Mouse (Mus musculus) forelimb bud, embryonic 11.5 days (tissue): ENCODE measurements around the gene Bcl11a.
A peak's percentile ranks its signal among the peaks of the same experiment; 100 is the strongest.

Source experiments
- DNase-seq: peaks from one replicate; pipeline ENCODE4 v3.0.0-alpha.2; 2012; ENCODE audit warnings: low read depth, low spot score

Gene Bcl11a

DNA sequence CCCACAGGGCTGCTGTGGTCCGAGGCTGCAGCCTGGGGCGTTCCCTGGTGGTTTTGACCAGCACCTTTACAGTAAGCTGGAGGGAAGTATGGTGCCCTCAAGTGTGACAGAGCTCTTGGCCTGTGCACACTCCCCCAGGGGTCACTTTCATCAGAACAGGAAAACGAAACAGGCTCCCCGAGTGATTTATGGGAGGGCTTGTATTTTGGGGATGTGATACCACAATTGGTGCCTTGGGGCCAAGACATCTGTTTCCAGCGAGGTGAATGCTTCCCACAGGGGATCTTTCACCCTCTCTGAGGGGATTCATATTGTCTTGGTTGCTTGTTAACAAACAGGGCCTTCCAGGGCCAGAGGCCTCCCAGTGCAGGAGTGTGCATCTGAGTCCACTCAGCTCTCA lies 122.5 kb downstream of the Bcl11a start:
- DNase-seq = no peak

DNA sequence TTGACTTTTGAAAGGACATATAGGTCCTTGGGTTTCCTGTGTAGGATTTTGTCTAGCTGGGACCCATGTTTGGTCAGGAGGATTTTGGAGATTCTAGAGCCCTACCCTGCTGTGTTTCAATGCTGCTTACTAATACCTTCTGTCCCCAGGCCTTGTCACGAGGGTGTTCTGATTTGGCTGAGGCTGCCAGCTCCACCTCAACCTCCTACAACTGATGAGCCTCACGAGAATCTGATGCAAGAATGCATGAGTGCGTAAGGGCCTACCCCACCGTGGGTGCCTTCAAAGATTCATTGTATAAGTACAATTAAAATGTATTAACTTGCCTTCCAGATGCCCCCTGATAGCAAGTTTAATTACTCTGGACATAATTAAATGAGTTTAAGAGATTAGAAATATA lies 123.4 kb downstream of the Bcl11a start:
- no peak for DNase-seq

DNA sequence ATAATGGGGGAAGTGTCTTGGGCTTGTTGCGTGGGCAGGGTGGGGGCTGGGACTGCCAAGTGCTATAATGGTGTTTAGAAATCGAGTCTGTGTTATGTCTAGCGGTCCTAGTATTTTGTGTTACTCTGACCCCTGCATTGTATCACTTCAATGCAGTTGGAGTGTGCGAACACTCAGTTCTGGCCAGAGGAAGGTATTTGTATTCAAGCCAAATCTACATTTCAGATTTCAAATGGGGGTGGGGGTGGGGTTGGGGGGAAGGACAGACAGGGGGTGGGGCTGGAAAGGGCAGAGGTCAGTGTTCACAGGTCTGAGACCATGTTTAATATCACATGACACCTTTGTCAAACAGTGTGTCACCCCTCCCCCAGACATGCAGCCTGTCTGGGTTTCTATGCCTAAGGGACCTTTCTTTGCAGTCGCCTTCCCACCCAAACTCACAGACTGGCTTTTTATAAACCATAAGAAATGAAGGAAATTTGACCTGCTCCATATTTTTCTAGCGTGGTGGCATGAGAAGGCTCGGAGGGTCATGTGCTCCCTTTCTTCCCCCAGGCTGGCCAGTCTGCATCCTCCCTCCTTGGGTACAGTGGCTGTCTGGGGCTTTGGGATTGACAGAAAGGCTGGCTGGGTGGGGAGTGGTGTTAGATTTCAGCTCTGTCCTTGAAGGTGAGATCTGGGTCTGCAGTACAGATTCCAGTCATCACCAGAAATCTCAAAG lies 124.9 kb downstream of the Bcl11a start:
- DNase-seq = peak; percentile 85

DNA sequence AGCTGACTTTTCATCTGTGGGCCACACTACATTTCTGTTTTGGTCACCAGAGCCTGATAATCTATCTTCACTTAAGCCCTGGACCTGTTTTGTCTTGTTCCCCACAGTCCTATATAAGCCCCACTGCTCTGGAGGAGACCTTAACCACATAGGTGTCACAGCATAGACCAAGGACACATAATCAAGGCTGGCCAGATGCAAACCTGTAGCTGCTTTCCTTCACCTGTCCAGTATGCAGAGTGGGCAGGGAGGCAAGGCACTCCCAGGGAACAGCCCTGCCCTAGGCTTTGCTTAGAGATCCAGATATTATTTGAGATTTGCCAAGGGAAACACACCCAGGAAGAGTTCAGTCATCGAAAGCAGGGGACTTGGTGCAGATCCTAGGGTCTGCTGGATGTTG lies 125.6 kb downstream of the Bcl11a start:
- no peak for DNase-seq

DNA sequence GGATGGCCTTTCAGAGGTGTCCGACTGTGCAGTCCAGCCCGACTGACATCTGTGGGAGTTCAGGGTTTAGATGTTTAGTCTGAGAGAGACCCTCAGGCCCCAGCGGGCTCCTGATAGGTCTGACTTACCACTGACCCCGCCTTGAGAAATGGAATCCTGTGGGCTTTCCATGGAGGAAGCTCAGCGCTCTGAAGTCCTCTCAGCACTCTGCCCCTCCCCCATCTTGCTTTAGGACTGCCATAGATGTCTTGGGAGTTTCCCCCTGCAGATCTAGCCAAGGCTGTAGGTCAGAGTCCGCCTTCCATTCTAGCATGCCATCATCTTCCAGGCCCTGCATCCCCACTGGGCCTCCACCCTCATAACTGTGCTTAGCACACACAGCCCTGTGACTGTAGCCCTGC lies 131.1 kb downstream of the Bcl11a start:
- DNase-seq = no peak

DNA sequence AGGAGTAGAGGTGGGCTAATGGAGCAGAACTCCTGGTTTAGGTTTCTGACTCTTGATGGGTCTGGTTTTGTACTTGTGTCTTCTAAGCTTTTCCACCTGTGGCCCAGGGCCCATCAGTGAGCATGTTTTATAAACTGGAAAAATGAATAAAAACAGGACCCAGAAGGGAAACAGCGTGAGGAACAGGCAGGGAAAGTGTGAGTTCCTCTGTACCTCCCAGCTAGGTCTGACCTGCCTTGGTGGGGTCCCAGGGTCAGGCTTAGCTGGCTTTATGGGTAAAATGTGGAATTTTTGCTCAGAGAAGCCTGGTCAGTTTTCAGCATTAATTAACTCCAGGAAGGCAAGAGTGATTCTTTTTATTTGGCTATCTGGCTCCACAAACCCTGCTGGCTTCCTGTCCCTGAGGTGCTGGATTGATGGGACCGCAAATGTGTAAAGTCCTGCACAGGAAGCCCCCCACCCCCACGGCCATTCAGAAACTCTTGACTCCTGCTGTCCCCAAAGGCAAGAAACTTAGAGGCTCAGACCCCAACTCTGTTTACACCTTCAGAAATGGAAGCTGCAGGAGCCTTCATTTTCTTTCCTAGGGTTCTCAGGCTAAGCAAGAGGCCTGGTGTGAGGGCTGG lies 136.8 kb downstream of the Bcl11a start:
- DNase-seq = peak; percentile 55

DNA sequence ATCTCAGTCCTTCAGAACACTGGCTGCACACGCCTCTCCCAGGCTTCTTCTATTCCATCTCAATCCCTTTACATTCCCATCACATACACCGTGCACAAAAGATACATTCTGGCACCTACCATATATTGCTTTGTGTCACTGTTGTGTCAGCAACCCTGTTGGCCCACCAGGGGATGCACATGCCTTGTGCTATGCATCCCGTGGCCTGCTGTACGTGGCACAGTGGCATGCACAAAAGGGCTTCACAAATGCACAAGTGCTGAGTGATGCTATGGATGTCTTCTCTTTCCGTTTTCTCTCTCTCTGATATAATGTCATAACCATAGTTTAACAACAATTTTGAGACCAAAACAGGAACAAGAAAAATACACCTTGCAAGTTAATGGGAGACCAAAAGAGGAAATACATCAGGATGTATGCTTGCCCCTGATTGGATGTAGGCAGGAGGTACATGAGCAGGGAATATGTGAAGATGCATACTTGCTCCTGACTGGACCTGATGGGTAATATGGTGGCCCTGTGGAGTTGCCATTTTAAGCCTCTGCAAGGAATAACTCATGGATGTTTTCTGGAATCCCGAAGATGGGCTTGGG lies 140.0 kb downstream of the Bcl11a start:
- no peak for DNase-seq

DNA sequence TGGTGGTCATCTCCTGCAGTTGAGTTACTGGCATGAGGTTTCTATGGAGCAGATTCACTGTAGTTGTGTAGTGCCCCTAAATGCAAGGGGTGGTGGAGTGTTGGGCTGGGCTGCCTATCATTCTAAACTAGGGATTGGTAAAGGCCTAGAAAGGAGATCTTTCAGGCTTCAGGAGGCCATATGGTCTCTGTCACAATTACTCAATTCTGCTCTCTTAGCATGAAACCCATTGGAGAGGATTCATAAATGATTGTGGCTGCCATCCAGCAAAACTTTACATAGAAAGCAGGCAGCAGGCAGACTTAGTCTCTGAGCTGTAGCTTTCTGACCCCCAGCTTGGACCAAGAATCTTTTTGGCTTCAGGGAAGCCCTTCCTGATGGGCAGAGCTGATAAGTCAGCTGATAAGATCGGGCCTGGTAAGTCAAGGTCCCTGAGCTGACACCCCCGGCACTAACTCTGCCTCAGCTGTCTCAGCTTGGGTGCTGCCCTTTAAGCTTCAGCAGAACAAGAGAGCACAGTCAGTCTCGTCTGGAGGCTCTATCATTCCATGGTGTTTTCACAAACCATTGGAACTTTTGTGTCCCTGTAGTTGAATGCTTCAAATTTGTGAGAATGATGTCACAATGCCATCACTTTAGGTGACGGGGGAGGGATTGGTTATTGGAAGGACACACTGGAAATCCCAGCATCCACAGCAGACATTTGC lies 143.9 kb downstream of the Bcl11a start:
- DNase-seq = no peak
